Mouse (Mus musculus) embryonic facial prominence, embryonic 14.5 days (tissue): ENCODE measurements around the gene Slc22a18. TPM values are rescaled to one million over a fixed set of nuclear protein-coding genes. Genes with fewer than 3 reads are reported as not detected.

ENCODE experiments used
- ATAC-seq: fragments of 200-750 bp; cut with Nextera tagmentation; 2 replicates; pipeline ENCODE4 v1.8.0; 2017; ENCODE audit warnings: low read depth, moderate number of reproducible peaks, moderate TSS enrichment
- DNase-seq: peaks from one replicate; pipeline ENCODE4 v3.0.0-alpha.2; 2015; ENCODE audit warnings: low spot score
- H3K27ac ChIP-seq: fragments of 300-500 bp; sonication (generic); replicated peaks from 2 replicates; pipeline ENCODE4 v1.5.1; 2014; ENCODE audit warnings: low read depth, mild to moderate bottlenecking, low read length, moderate library complexity
- H3K27me3 ChIP-seq: fragments of 300-500 bp; sonication (generic); replicated peaks from 2 replicates; pipeline ENCODE4 v1.6.1; 2014; ENCODE audit warnings: low read length; ENCODE audit not compliant: control insufficient read depth, insufficient read depth
- H3K36me3 ChIP-seq: fragments of 300-500 bp; sonication (generic); 2 replicates; pipeline ENCODE4 v1.6.1; 2014; ENCODE audit warnings: low read length, mixed read lengths; ENCODE audit not compliant: control insufficient read depth, insufficient read depth
- H3K4me1 ChIP-seq: fragments of 300-500 bp; sonication (generic); 2 replicates; pipeline ENCODE4 v1.6.1; 2014; ENCODE audit warnings: antibody characterized with exemption, low read length; ENCODE audit not compliant: control insufficient read depth, insufficient read depth
- H3K4me2 ChIP-seq: fragments of 300-500 bp; sonication (generic); 2 replicates; pipeline ENCODE4 v1.6.1; 2014; ENCODE audit warnings: low read depth, mild to moderate bottlenecking, low read length, moderate library complexity, mixed read lengths
- H3K4me3 ChIP-seq: fragments of 300-500 bp; sonication (generic); 2 replicates; pipeline ENCODE4 v1.5.1; 2014; ENCODE audit warnings: low read depth, mild to moderate bottlenecking, low read length
- H3K9ac ChIP-seq: fragments of 300-500 bp; sonication (generic); 2 replicates; pipeline ENCODE4 v1.6.1; 2014; ENCODE audit warnings: low read depth, mild to moderate bottlenecking, low read length, moderate library complexity, mixed read lengths
- H3K9me3 ChIP-seq: fragments of 300-500 bp; sonication (generic); 2 replicates; pipeline ENCODE4 v1.6.1; 2016; ENCODE audit warnings: low read length; ENCODE audit not compliant: control insufficient read depth
- WGBS: fragments of 180-500 bp; shearing (Covaris S2); extraction: QIAGEN DNeasy Blood & Tissue Kit; methylation state at CpG from one replicate; pipeline ENCODE4 v1.1.7; 2014; 5-methylcytosine and 5-hydroxymethylcytosine counted together
- polyA plus RNA-seq: library from polyadenylated mRNA; unstranded; fragments of >200 nt; fragmentation: Nextera tagmentation; extraction: Ambion mirVana; gene quantifications from 2 replicates; pipeline ENCODE4 v1.2.1, GENCODE M21; 2014

Slc22a18 gene
- polyA plus RNA-seq, 1 experiment from 2014 or later, result 2.8 TPM

GRCm38 (mm10) chr7:143481806-143482387, 8.4 kb downstream of the Slc22a18 start:
- DNase-seq, result no peak
- no peaks in the 10 kb centered on the region for H3K9me3 ChIP-seq
- no peaks in the 10 kb centered on the region for H3K36me3 ChIP-seq
- no peak overlapping the region for H3K27ac ChIP-seq
- no peaks in the 10 kb centered on the region for H3K4me1 ChIP-seq
- no peak overlapping the region for H3K4me3 ChIP-seq
- H3K9ac ChIP-seq, result no peak overlapping the region
- H3K27me3 ChIP-seq, result no peaks in the 10 kb centered on the region
- ATAC-seq, result no peak
- no peak overlapping the region for H3K4me2 ChIP-seq
- WGBS, result 46% methylated on average over 5 of the region's 5 CpGs

GRCm38 (mm10) chr7:143482541-143482940, 9.0 kb downstream of the Slc22a18 start:
- Histone ChIP-seq H3K4me2 (no peak overlapping the region), H3K27me3 (no peaks in the 10 kb centered on the region), H3K27ac (no peak overlapping the region), H3K36me3 (no peaks in the 10 kb centered on the region), H3K4me1 (no peaks in the 10 kb centered on the region), H3K4me3 (no peak overlapping the region), H3K9ac (no peak overlapping the region), H3K9me3 (no peaks in the 10 kb centered on the region)
- DNase-seq, result no peak
- WGBS, result 6% methylated on average over 6 of the region's 6 CpGs
- ATAC-seq, result no peak

DNA sequence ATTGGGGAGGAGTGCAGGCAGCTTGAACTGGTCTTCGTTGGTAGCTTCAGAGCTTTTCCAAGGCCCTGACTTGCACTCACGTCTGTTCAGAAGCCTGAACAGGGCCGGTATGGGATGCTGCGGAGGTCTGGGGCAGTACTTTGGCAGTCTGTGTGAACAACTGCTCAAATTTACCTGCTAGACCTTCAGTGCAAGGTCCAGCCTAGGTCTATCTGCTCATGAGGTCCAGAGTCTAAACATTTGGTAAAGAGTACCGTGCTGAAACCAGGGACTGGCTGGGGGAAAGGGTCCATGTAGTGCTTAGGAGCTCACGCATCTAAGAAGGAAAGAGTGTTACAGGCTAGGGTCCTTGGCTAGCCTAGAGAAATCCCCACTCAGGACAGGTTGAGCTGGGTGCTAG, 16.2 kb downstream of the Slc22a18 start:
- Histone ChIP-seq H3K9me3 (no peaks in the 10 kb centered on the region), H3K27me3 (no peaks in the 10 kb centered on the region), H3K9ac (no peak overlapping the region), H3K4me3 (no peak overlapping the region), H3K27ac (no peak overlapping the region), H3K4me2 (no peak overlapping the region), H3K4me1 (no peaks in the 10 kb centered on the region), H3K36me3 (no peaks in the 10 kb centered on the region)
- DNase-seq, result no peak
- WGBS, result 86% methylated on average over 6 of the region's 6 CpGs
- no peak for ATAC-seq

GRCm38 (mm10) chr7:143493616-143494126, 20.1 kb downstream of the Slc22a18 start:
- no peak for ATAC-seq
- no peaks in the 10 kb centered on the region for H3K4me1 ChIP-seq
- H3K36me3 ChIP-seq, result no peaks in the 10 kb centered on the region
- H3K27me3 ChIP-seq, result no peaks in the 10 kb centered on the region
- H3K4me2 ChIP-seq, result no peak overlapping the region
- H3K27ac ChIP-seq, result no peak overlapping the region
- DNase-seq, result no peak
- no peak overlapping the region for H3K9ac ChIP-seq
- H3K9me3 ChIP-seq, result no peaks in the 10 kb centered on the region
- WGBS, result 82% methylated on average over 6 of the region's 6 CpGs
- no peak overlapping the region for H3K4me3 ChIP-seq

GRCm38 (mm10) chr7:143495104-143495961, 21.8 kb downstream of the Slc22a18 start:
- no peak overlapping the region for H3K4me2 ChIP-seq
- DNase-seq, result no peak

DNA sequence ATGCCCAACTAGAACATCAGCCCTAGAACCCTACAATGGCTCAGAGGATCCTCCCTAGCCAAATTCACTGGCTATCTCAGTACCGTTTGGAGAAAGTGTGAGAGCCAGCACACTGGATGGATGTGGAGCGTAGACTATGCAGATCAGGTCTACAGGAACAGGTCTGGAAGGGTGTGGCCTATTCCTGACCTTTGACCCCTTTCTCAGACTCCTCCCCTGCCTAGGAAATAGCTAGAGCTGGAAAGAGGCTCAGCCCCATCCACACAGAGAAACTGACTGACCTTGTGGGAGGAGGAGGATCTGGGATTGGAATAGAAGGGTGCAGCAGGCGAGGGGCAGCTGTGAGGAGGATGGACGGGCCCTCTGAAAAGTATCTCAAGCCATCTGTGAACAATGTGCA, 25.0 kb downstream of the Slc22a18 start:
- ATAC-seq, result no peak

More at GRCm38 (mm10) chr7:143495104-143495961, 21.8 kb downstream of the Slc22a18 start:
- Histone ChIP-seq H3K9me3 (no peaks in the 10 kb centered on the region), H3K4me3 (no peak overlapping the region), H3K27ac (no peak overlapping the region), H3K27me3 (peaks cover 3% of the 10 kb centered on the region), H3K4me1 (no peaks in the 10 kb centered on the region), H3K36me3 (no peaks in the 10 kb centered on the region), H3K9ac (no peak overlapping the region)
- ATAC-seq, result no peak
- 73% methylated on average over 8 of the region's 8 CpGs for WGBS

DNA sequence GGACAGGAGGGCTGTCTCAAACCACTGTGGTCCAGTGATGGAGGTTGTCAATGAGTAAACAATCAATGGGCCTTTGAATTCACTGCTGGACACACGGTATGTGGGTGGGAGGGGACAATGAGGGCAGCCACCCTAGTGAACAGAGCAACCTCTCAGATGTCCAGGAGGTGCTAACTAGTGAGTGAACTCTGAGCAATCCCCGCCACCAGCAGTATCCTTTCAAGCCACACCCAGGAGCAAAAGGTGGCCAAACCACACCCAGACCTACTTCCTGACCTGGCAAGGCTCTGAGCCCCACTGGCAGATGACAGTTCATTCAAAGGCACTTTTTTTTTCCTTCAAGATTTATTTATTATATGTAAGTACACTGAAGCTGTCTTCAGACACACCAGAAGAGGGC, 27.4 kb downstream of the Slc22a18 start:
- no peak overlapping the region for H3K4me3 ChIP-seq
- H3K9me3 ChIP-seq, result no peaks in the 10 kb centered on the region
- no peak overlapping the region for H3K4me2 ChIP-seq
- no peak overlapping the region for H3K27ac ChIP-seq
- peaks cover 3% of the 10 kb centered on the region; the same call in 1 of the 2 replicates for H3K4me1 ChIP-seq
- 39% methylated on average over 2 of the region's 2 CpGs for WGBS
- peaks cover 39% of the 10 kb centered on the region for H3K27me3 ChIP-seq
- no peak overlapping the region for H3K9ac ChIP-seq
- DNase-seq, result no peak
- H3K36me3 ChIP-seq, result no peaks in the 10 kb centered on the region
- ATAC-seq, result no peak

More for the DNA sequence above, 25.0 kb downstream of the Slc22a18 start:
- 93% methylated on average over 4 of the region's 4 CpGs for WGBS
- peaks cover 3% of the 10 kb centered on the region; the same call in 1 of the 2 replicates for H3K4me1 ChIP-seq
- no peaks in the 10 kb centered on the region for H3K9me3 ChIP-seq
- peaks cover 35% of the 10 kb centered on the region for H3K27me3 ChIP-seq
- no peak overlapping the region for H3K27ac ChIP-seq
- H3K4me3 ChIP-seq, result no peak overlapping the region
- H3K4me2 ChIP-seq, result no peak overlapping the region
- H3K9ac ChIP-seq, result no peak overlapping the region
- DNase-seq, result no peak
- H3K36me3 ChIP-seq, result no peaks in the 10 kb centered on the region

GRCm38 (mm10) chr7:143501643-143502417, 28.3 kb downstream of the Slc22a18 start:
- Histone ChIP-seq H3K4me1 (peaks cover 3% of the 10 kb centered on the region; the same call in 1 of the 2 replicates), H3K9me3 (no peaks in the 10 kb centered on the region), H3K27me3 (peaks cover 39% of the 10 kb centered on the region), H3K9ac (peak overlapping the region; percentile 43), H3K27ac (no peak overlapping the region), H3K4me3 (peak overlapping the region; percentile 46), H3K36me3 (no peaks in the 10 kb centered on the region), H3K4me2 (peak overlapping the region; percentile 76)
- ATAC-seq (no peak), DNase-seq (peak; percentile 42)
- whole genome bisulfite sequencing, result 3% methylated on average over 48 of the region's 55 CpGs
